Mouse (Mus musculus): ENCODE data around the gene Erc2. TPM values are rescaled to one million over a fixed set of nuclear protein-coding genes. Genes with fewer than 3 reads are reported as not detected.

Erc2 gene
- polyA plus RNA-seq, 1 experiment from 2014 or later: 110 TPM

- Histone ChIP-seq H3K9me3 (no peaks in the 10 kb centered on the region), H3K4me3 (no peak overlapping the region), H3K36me3 (replicated peaks) (no peaks in the 10 kb centered on the region), H3K9ac (no peak overlapping the region), H3K27me3 (replicated peaks) (no peaks in the 10 kb centered on the region), H3K4me1 (no peaks in the 10 kb centered on the region; the same call in 1 of the 2 replicates), H3K27ac (no peak overlapping the region), H3K4me2 (no peak overlapping the region)
- ATAC-seq (replicated peaks): no peak
- WGBS: 95% methylated on average over 1 of the region's 1 CpGs
Measured at GRCm38 (mm10) chr14:28273669-28274068, 651.4 kb downstream of the Erc2 start.

GRCm38 (mm10) chr14:28274826-28275225, 652.6 kb downstream of the Erc2 start:
- Histone ChIP-seq H3K27ac (no peak overlapping the region), H3K36me3 (replicated peaks) (no peaks in the 10 kb centered on the region), H3K9ac (no peak overlapping the region), H3K4me1 (no peaks in the 10 kb centered on the region; the same call in 1 of the 2 replicates), H3K9me3 (no peaks in the 10 kb centered on the region), H3K27me3 (replicated peaks) (no peaks in the 10 kb centered on the region), H3K4me3 (no peak overlapping the region), H3K4me2 (no peak overlapping the region)
- no peak for ATAC-seq (replicated peaks)
- WGBS: 55% methylated on average over 7 of the region's 7 CpGs

- Histone ChIP-seq H3K27ac (no peak overlapping the region), H3K36me3 (replicated peaks) (no peaks in the 10 kb centered on the region), H3K4me1 (no peaks in the 10 kb centered on the region), H3K4me2 (no peak overlapping the region), H3K9me3 (no peaks in the 10 kb centered on the region), H3K9ac (no peak overlapping the region), H3K4me3 (no peak overlapping the region), H3K27me3 (replicated peaks) (no peaks in the 10 kb centered on the region)
- WGBS: 92% methylated on average over 6 of the region's 6 CpGs
- ATAC-seq (replicated peaks): no peak
Measured at GRCm38 (mm10) chr14:28278951-28279350, 656.7 kb downstream of the Erc2 start.

- WGBS: 88% methylated on average over 1 of the region's 1 CpGs
Measured at GRCm38 (mm10) chr14:28280376-28280775, 658.1 kb downstream of the Erc2 start.

GRCm38 (mm10) chr14:28283319-28284095, 661.3 kb downstream of the Erc2 start:
- H3K4me1 ChIP-seq: no peaks in the 10 kb centered on the region
- H3K4me3 ChIP-seq: no peak overlapping the region
- H3K4me2 ChIP-seq: no peak overlapping the region
- H3K9ac ChIP-seq: no peak overlapping the region
- no peaks in the 10 kb centered on the region for H3K27me3 ChIP-seq (replicated peaks)
- WGBS: 93% methylated on average over 1 of the region's 1 CpGs
- ATAC-seq (replicated peaks): no peak
- no peaks in the 10 kb centered on the region for H3K9me3 ChIP-seq
- H3K27ac ChIP-seq: no peak overlapping the region
- H3K36me3 ChIP-seq (replicated peaks): no peaks in the 10 kb centered on the region

More at GRCm38 (mm10) chr14:28280376-28280775, 658.1 kb downstream of the Erc2 start:
- no peak for ATAC-seq (replicated peaks)
- no peaks in the 10 kb centered on the region for H3K27me3 ChIP-seq (replicated peaks)
- H3K9ac ChIP-seq: no peak overlapping the region
- H3K27ac ChIP-seq: no peak overlapping the region
- no peaks in the 10 kb centered on the region for H3K9me3 ChIP-seq
- H3K36me3 ChIP-seq (replicated peaks): no peaks in the 10 kb centered on the region
- no peaks in the 10 kb centered on the region for H3K4me1 ChIP-seq
- H3K4me2 ChIP-seq: no peak overlapping the region
- H3K4me3 ChIP-seq: no peak overlapping the region

- Histone ChIP-seq H3K9ac (no peak overlapping the region), H3K27me3 (replicated peaks) (no peaks in the 10 kb centered on the region)
Measured at GRCm38 (mm10) chr14:28286511-28286910, 664.3 kb downstream of the Erc2 start.

GRCm38 (mm10) chr14:28288196-28288595, 666.0 kb downstream of the Erc2 start:
- H3K27me3 ChIP-seq (replicated peaks): no peaks in the 10 kb centered on the region
- no peak overlapping the region for H3K27ac ChIP-seq
- no peak overlapping the region for H3K9ac ChIP-seq
- no peaks in the 10 kb centered on the region for H3K9me3 ChIP-seq
- no peak overlapping the region for H3K4me2 ChIP-seq
- H3K4me3 ChIP-seq: no peak overlapping the region
- H3K36me3 ChIP-seq (replicated peaks): no peaks in the 10 kb centered on the region
- 95% methylated on average over 2 of the region's 2 CpGs for WGBS
- ATAC-seq (replicated peaks): no peak
- H3K4me1 ChIP-seq: no peaks in the 10 kb centered on the region

More at GRCm38 (mm10) chr14:28286511-28286910, 664.3 kb downstream of the Erc2 start:
- ATAC-seq (replicated peaks): no peak
- Histone ChIP-seq H3K36me3 (replicated peaks) (no peaks in the 10 kb centered on the region), H3K4me3 (no peak overlapping the region), H3K4me1 (no peaks in the 10 kb centered on the region), H3K9me3 (no peaks in the 10 kb centered on the region), H3K27ac (no peak overlapping the region), H3K4me2 (no peak overlapping the region)

GRCm38 (mm10) chr14:28288926-28289325, 666.7 kb downstream of the Erc2 start:
- Histone ChIP-seq H3K27ac (no peak overlapping the region), H3K9ac (no peak overlapping the region), H3K4me3 (no peak overlapping the region), H3K36me3 (replicated peaks) (no peaks in the 10 kb centered on the region), H3K4me2 (no peak overlapping the region), H3K27me3 (replicated peaks) (no peaks in the 10 kb centered on the region), H3K4me1 (no peaks in the 10 kb centered on the region), H3K9me3 (no peaks in the 10 kb centered on the region)
- 68% methylated on average over 2 of the region's 2 CpGs for WGBS
- no peak for ATAC-seq (replicated peaks)

GRCm38 (mm10) chr14:28293921-28294320, 671.7 kb downstream of the Erc2 start:
- Histone ChIP-seq H3K27ac (no peak overlapping the region), H3K9ac (no peak overlapping the region), H3K27me3 (replicated peaks) (no peaks in the 10 kb centered on the region), H3K4me3 (no peak overlapping the region), H3K36me3 (replicated peaks) (no peaks in the 10 kb centered on the region), H3K9me3 (no peaks in the 10 kb centered on the region), H3K4me2 (no peak overlapping the region), H3K4me1 (no peaks in the 10 kb centered on the region)
- no peak for ATAC-seq (replicated peaks)
- WGBS: 92% methylated on average over 5 of the region's 5 CpGs

GRCm38 (mm10) chr14:28295145-28295544, 672.9 kb downstream of the Erc2 start:
- H3K4me3 ChIP-seq: no peak overlapping the region
- no peak for ATAC-seq (replicated peaks)
- H3K9ac ChIP-seq: no peak overlapping the region
- no peaks in the 10 kb centered on the region for H3K9me3 ChIP-seq
- no peaks in the 10 kb centered on the region for H3K27me3 ChIP-seq (replicated peaks)
- WGBS: 74% methylated on average over 4 of the region's 4 CpGs
- no peaks in the 10 kb centered on the region for H3K36me3 ChIP-seq (replicated peaks)
- no peak overlapping the region for H3K27ac ChIP-seq
- H3K4me2 ChIP-seq: no peak overlapping the region
- H3K4me1 ChIP-seq: no peaks in the 10 kb centered on the region

GRCm38 (mm10) chr14:28300095-28300494, 677.9 kb downstream of the Erc2 start:
- no peaks in the 10 kb centered on the region for H3K27me3 ChIP-seq (replicated peaks)
- ATAC-seq (replicated peaks): no peak
- no peak overlapping the region for H3K27ac ChIP-seq
- H3K4me3 ChIP-seq: no peak overlapping the region
- H3K9me3 ChIP-seq: no peaks in the 10 kb centered on the region
- no peaks in the 10 kb centered on the region for H3K4me1 ChIP-seq
- WGBS: 78% methylated on average over 6 of the region's 6 CpGs
- no peak overlapping the region for H3K9ac ChIP-seq
- H3K4me2 ChIP-seq: no peak overlapping the region
- no peaks in the 10 kb centered on the region for H3K36me3 ChIP-seq (replicated peaks)

- no peaks in the 10 kb centered on the region for H3K4me1 ChIP-seq
- no peaks in the 10 kb centered on the region for H3K27me3 ChIP-seq (replicated peaks)
- H3K9me3 ChIP-seq: no peaks in the 10 kb centered on the region
- H3K9ac ChIP-seq: no peak overlapping the region
- H3K36me3 ChIP-seq (replicated peaks): no peaks in the 10 kb centered on the region
- no peak overlapping the region for H3K4me2 ChIP-seq
- H3K4me3 ChIP-seq: no peak overlapping the region
- 71% methylated on average over 5 of the region's 5 CpGs for WGBS
- H3K27ac ChIP-seq: no peak overlapping the region
- no peak for ATAC-seq (replicated peaks)
Measured at GRCm38 (mm10) chr14:28301251-28301650, 679.0 kb downstream of the Erc2 start.

- 85% methylated on average over 5 of the region's 5 CpGs for WGBS
- H3K27ac ChIP-seq: no peak overlapping the region
- no peak overlapping the region for H3K4me3 ChIP-seq
Measured at GRCm38 (mm10) chr14:28304131-28304530, 681.9 kb downstream of the Erc2 start.

More at GRCm38 (mm10) chr14:28304131-28304530, 681.9 kb downstream of the Erc2 start:
- H3K4me1 ChIP-seq: no peaks in the 10 kb centered on the region
- H3K27me3 ChIP-seq (replicated peaks): no peaks in the 10 kb centered on the region
- H3K36me3 ChIP-seq (replicated peaks): no peaks in the 10 kb centered on the region
- no peak overlapping the region for H3K9ac ChIP-seq
- H3K4me2 ChIP-seq: no peak overlapping the region
- H3K9me3 ChIP-seq: no peaks in the 10 kb centered on the region
- ATAC-seq (replicated peaks): no peak

Measured in midbrain, embryonic 15.5 days (tissue).